Mouse (Mus musculus) embryonic facial prominence, embryonic 12.5 days (tissue): ENCODE data around the gene Msl1. TPM values are rescaled to one million over a fixed set of nuclear protein-coding genes. Genes with fewer than 3 reads are reported as not detected.
"Not testable (repeated sequence)": the region's sequence is repeated elsewhere in the genome, so short reads cannot be mapped to it uniquely, and the experiment has no call there.

Experiments used
- ATAC-seq: fragments of 200-750 bp; cut with Nextera tagmentation; 2 replicates; pipeline ENCODE4 v1.8.0; 2017; ENCODE audit not compliant: insufficient number of reproducible peaks, insufficient read depth, low FRiP score, low TSS enrichment
- H3K27ac ChIP-seq: fragments of 300-500 bp; sonication (generic); 2 replicates; pipeline ENCODE4 v1.5.1; 2016; ENCODE audit warnings: mild to moderate bottlenecking
- H3K27me3 ChIP-seq: fragments of 300-500 bp; sonication (generic); 2 replicates; pipeline ENCODE4 v1.6.1; 2016; ENCODE audit warnings: mild to moderate bottlenecking, moderate library complexity
- H3K36me3 ChIP-seq: fragments of 300-500 bp; sonication (generic); 2 replicates; pipeline ENCODE4 v1.6.1; 2016; ENCODE audit warnings: mild to moderate bottlenecking
- H3K4me1 ChIP-seq: fragments of 300-500 bp; sonication (generic); 2 replicates; pipeline ENCODE4 v1.6.1; 2016
- H3K4me2 ChIP-seq: fragments of 300-500 bp; sonication (generic); replicated peaks from 2 replicates; pipeline ENCODE4 v1.6.1; 2016; ENCODE audit warnings: mild to moderate bottlenecking, moderate library complexity
- H3K4me3 ChIP-seq: fragments of 300-500 bp; sonication (generic); 2 replicates; pipeline ENCODE4 v1.5.1; 2016; ENCODE audit warnings: mild to moderate bottlenecking
- H3K9ac ChIP-seq: fragments of 300-500 bp; sonication (generic); 2 replicates; pipeline ENCODE4 v1.6.1; 2016; ENCODE audit warnings: mild to moderate bottlenecking, moderate library complexity
- H3K9me3 ChIP-seq: fragments of 300-500 bp; sonication (generic); 2 replicates; pipeline ENCODE4 v1.6.1; 2016; ENCODE audit warnings: mild to moderate bottlenecking, moderate library complexity
- WGBS: fragments of 180-500 bp; shearing (Covaris S2); methylation state at CpG from one replicate; pipeline ENCODE4 v1.1.7; 2016; 5-methylcytosine and 5-hydroxymethylcytosine counted together
- polyA plus RNA-seq: library from polyadenylated mRNA; unstranded; fragments of >200 nt; fragmentation: Nextera tagmentation; extraction: Ambion mirVana; gene quantifications from 2 replicates; pipeline ENCODE4 v1.2.1, GENCODE M21; 2016

Msl1 gene
- polyA plus RNA-seq, 1 experiment from 2014 or later = 35.6 TPM

DNA sequence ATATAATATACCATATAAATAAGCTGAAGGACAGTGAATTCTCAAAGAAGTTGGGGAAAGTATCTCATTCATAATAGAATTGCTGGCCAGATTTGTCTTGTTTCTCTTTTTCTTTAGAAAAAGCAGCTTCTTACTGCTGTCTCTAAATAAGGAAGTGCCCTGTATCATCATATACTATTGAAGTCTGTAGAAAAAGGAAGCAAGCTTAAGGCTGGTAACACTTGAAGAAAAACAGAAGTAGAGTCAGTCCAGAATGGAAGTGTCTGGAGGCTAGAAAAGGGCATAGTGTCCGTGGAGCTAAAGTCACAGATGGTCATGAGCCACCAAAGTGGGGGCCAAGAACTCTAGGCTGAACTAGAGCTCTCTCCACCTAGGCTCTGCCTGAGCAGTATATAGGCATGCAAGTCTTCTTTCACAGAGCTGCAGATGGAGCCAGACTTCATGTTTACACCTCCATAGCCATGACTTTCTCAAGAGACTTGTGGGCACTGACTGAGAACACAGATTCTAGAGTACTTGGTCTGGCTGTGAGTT lies 21.5 kb downstream of the Msl1 start:
- Histone ChIP-seq H3K4me3 (no peak overlapping the region), H3K36me3 (peaks cover 90% of the 10 kb centered on the region), H3K9me3 (no peaks in the 10 kb centered on the region), H3K27me3 (no peaks in the 10 kb centered on the region), H3K9ac (no peak overlapping the region), H3K4me1 (no peaks in the 10 kb centered on the region), H3K4me2 (no peak overlapping the region), H3K27ac (no peak overlapping the region)
- ATAC-seq = no peak
- 94% methylated on average over 1 of the region's 1 CpGs for WGBS

DNA sequence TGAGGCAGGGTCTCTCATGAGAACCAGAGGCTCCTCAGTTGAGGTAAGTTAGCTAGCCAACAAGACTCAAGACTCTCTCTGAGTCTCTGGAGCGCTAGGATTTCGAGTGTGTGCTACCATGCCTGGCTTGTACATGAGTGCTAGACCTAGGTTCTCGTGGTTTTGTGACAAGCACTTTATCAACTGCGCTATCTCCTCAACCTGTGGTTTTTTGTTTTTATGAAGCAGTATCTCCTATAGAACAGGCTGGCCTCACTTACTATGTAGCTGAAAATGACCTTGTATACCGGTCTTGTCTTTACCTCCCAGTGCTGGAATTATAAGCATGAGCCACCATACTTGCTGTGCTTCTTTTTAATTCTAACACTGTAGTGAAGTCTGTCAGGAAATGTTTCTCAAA lies 25.7 kb downstream of the Msl1 start:
- no peak overlapping the region for H3K27ac ChIP-seq
- WGBS = 94% methylated on average over 5 of the region's 5 CpGs
- H3K4me1 ChIP-seq = no peaks in the 10 kb centered on the region
- no peaks in the 10 kb centered on the region for H3K9me3 ChIP-seq
- H3K36me3 ChIP-seq = peaks cover 95% of the 10 kb centered on the region
- H3K4me2 ChIP-seq = no peak overlapping the region
- H3K27me3 ChIP-seq = no peaks in the 10 kb centered on the region
- no peak overlapping the region for H3K4me3 ChIP-seq
- H3K9ac ChIP-seq = no peak overlapping the region
- no peak for ATAC-seq

DNA sequence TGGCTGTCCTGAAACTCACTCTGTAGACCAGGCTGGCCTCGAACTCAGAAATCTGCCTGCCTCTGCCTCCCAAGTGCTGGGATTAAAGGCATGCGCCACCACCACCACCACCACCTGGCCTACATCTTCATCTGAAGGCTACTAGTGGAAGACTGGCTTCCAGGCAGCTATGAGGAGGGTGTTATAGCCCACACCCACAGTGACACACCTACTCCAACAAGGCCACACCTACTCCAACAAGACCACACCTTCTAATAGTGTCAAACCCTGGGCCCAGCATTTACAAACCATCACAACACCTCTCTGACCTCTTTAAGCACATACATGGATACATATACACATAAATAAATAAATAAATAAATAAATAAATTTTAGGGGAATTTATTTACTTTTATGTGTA lies 30.8 kb downstream of the Msl1 start:
- H3K4me3 ChIP-seq, H3K27me3 ChIP-seq, H3K4me2 ChIP-seq, H3K9ac ChIP-seq, H3K27ac ChIP-seq, H3K9me3 ChIP-seq, H3K4me1 ChIP-seq: not testable (repeated sequence)
- peak; percentile 41; the same call in 1 of the 2 replicates for ATAC-seq
- peaks cover 92% of the 10 kb centered on the region for H3K36me3 ChIP-seq
- WGBS = 94% methylated on average over 2 of the region's 2 CpGs

DNA sequence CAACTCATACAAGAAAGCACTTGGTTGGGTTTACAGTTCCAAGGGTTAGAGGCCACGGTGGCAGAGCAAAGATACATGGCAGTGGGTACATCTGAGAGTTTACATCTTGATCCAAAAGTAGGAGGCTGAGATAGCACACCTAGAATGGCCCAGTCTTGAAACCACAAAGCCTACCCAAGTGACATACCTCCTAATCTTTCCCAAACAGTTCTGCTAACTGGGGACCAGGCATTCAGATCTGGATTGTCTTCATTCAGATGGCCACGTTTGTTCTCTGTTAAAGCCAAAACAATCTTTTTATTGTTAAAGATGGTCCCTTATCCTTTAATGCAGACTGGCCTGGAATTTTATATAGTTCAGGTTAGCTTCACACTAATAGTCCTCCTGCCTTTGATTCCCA lies 32.6 kb downstream of the Msl1 start:
- Histone ChIP-seq H3K4me1 (no peaks in the 10 kb centered on the region), H3K9me3 (no peaks in the 10 kb centered on the region), H3K36me3 (peaks cover 92% of the 10 kb centered on the region), H3K27ac (no peak overlapping the region), H3K4me3 (no peak overlapping the region), H3K4me2 (no peak overlapping the region), H3K27me3 (no peaks in the 10 kb centered on the region), H3K9ac (no peak overlapping the region)
- WGBS = 88% methylated on average over 2 of the region's 2 CpGs
- ATAC-seq = no peak

DNA sequence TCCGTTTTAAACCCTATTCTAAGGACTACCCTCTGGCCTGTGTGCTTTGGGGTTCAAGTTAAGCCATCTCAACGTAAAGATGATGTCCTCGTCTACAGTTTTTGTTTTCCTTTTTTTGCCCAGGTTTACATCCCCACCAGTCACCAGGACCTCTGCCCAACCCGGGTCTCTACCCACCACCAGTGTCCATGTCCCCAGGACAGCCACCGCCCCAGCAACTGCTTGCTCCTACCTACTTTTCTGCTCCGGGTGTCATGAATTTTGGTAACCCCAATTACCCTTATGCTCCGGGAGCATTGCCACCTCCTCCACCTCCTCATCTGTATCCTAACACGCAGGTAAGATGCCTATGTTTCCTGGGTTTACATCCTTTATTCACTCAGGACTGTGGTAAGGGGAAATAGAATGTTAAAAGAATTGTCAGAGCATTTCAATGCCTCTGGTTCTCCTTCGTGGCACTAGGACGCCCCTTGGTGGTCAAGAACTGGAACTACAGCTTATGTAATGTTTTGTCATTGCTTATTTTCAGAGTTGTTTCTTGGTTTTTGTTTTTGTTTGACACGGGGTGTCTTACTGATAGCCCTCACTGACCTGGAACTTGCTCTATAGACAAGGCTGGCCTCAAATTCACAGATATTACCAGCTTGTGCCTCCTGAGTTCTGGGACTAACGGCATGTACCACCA lies 33.9 kb downstream of the Msl1 start:
- Histone ChIP-seq H3K9ac (no peak overlapping the region), H3K27me3 (no peaks in the 10 kb centered on the region), H3K4me2 (no peak overlapping the region), H3K4me3 (no peak overlapping the region), H3K9me3 (no peaks in the 10 kb centered on the region), H3K36me3 (peaks cover 91% of the 10 kb centered on the region), H3K27ac (no peak overlapping the region), H3K4me1 (no peaks in the 10 kb centered on the region)
- no peak for ATAC-seq
- WGBS = 74% methylated on average over 12 of the region's 12 CpGs

DNA sequence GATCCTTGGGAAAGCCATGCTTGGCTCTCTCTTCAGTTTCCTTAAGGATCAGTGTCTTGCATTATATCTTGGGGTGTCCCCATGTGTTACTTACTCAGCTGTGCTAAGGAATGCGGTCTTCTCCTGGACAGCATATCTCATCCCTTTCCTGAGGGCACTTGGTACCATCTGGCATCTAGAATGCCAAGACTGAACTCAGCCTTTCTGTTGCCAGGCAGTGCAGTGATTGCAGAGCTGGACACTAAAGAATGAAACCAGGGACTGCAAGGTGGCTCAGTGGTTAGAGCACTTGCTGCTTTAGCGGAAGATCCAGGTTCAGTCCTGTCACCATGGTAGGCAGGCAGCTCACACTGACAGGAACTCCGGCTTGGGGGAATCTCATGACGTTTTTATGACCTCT lies 34.6 kb downstream of the Msl1 start:
- WGBS = 78% methylated on average over 4 of the region's 4 CpGs
- Histone ChIP-seq H3K4me3 (no peak overlapping the region), H3K27me3 (no peaks in the 10 kb centered on the region), H3K9ac (no peak overlapping the region), H3K4me2 (no peak overlapping the region), H3K27ac (no peak overlapping the region), H3K9me3 (no peaks in the 10 kb centered on the region), H3K36me3 (peaks cover 89% of the 10 kb centered on the region), H3K4me1 (no peaks in the 10 kb centered on the region)
- no peak for ATAC-seq

DNA sequence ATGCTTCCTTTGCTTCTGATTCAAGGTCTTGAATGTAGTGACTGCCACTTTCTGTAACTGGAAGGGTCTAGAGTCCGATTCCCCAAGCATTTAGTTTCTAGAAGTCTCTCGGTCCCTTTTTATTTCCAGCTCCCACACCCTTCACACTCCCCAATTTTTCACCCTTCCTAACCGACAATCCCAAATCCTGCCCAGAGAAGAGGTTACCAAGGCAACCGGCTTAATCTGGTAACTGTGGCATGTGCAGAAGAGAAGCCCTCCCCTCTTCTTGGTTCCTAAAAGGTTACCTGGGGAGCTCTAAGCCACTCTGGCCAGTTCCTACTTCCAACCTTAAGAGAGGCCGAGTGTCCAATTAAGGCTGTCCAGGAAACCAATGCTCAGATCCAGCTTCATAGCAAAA lies 40.0 kb downstream of the Msl1 start:
- ATAC-seq = no peak
- Histone ChIP-seq H3K4me1 (peaks cover 14% of the 10 kb centered on the region; the same call in 1 of the 2 replicates), H3K4me2 (no peak overlapping the region), H3K27ac (no peak overlapping the region), H3K9ac (no peak overlapping the region), H3K36me3 (peaks cover 40% of the 10 kb centered on the region), H3K9me3 (no peaks in the 10 kb centered on the region), H3K4me3 (no peak overlapping the region), H3K27me3 (peaks cover 32% of the 10 kb centered on the region)
- 45% methylated on average over 5 of the region's 5 CpGs for WGBS

DNA sequence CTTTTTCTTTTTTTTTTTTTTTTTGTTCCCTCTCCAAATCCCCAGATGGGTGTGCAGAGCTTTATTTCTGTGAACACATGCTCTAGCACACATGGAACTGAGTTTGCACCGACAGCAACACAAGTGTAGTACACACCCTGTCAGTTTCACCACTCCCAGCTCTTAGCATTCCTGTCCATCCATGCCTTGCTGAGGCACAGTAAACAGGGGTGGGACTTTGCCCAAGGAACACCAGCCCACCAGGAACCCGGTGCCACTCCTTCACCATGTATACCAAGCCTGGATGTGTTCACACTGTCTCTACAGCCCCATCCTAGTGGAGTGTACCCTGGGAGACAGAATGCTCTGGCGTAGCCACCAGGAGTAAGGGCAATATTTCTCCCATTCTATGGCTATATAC lies 40.4 kb downstream of the Msl1 start:
- 65% methylated on average over 3 of the region's 3 CpGs for WGBS
- Histone ChIP-seq H3K4me2 (no peak overlapping the region), H3K9me3 (no peaks in the 10 kb centered on the region), H3K4me1 (peaks cover 14% of the 10 kb centered on the region; the same call in 1 of the 2 replicates), H3K9ac (no peak overlapping the region), H3K27me3 (peaks cover 32% of the 10 kb centered on the region), H3K36me3 (peaks cover 36% of the 10 kb centered on the region), H3K27ac (no peak overlapping the region), H3K4me3 (no peak overlapping the region)
- no peak for ATAC-seq

DNA sequence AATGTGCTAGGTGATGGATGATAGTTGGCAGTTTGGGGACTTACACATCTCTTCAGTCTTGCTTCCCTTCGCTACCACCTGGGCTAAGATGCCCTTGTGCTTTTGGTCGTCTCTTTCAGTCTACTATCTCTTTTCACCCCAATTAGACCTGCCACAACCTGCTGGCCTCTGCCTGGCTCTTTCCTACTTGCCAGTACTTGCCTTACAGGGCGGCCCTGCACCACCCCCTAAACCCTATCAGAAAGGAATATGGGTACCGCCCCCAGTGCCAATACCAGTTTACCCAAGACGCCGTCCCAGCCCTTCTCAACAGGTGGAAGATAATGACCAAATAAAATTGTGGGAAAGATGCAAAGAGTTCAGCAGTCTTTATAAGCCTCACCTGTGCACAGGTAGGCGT lies 40.8 kb downstream of the Msl1 start:
- Histone ChIP-seq H3K4me1 (peaks cover 14% of the 10 kb centered on the region; the same call in 1 of the 2 replicates), H3K9me3 (no peaks in the 10 kb centered on the region), H3K27me3 (peaks cover 32% of the 10 kb centered on the region), H3K36me3 (peaks cover 34% of the 10 kb centered on the region), H3K4me3 (peak overlapping the region; percentile 70), H3K4me2 (peak overlapping the region; percentile 99), H3K9ac (peak overlapping the region; percentile 71; the same call in 1 of the 2 replicates), H3K27ac (no peak overlapping the region)
- ATAC-seq = no peak
- 32% methylated on average over 7 of the region's 7 CpGs for WGBS

DNA sequence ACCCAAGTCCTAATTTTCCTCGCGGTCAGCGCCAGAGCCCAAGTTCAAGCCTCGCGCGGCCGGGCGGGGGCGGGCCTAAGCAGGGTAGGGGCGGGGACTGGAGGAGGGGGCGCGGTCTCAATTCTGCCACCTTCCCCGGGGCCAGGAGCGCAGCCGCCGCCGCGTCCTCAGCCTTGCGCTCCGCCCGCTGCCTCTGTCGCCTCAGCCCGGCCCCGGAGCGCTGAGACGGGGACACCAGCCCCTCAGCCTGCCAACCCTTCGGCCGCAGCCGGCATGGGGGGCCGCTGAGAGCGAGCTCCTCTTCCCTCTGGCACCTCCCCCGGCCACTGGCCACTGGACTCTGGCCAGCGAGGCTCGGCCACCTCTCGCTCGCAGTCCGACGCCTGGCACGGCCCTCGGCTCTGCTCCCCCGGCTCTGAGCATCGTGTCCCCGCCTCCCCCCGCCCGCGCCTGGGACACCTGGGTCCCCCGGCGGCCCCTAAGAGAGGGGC lies 41.4 kb downstream of the Msl1 start, which contains the start of gene Rapgefl1:
Rapgefl1 (plus strand) TSS at position 135 of the 491 bp plus-strand sequence.
- H3K36me3 ChIP-seq = peaks cover 29% of the 10 kb centered on the region
- no peaks in the 10 kb centered on the region for H3K9me3 ChIP-seq
- peak within 1 kb of the TSS; percentile 71 for H3K9ac ChIP-seq
- H3K4me3 ChIP-seq = peak within 1 kb of the TSS; percentile 70
- H3K4me1 ChIP-seq = peaks cover 14% of the 10 kb centered on the region; the same call in 1 of the 2 replicates
- peak; percentile 82 for ATAC-seq
- WGBS = 1% methylated on average over 44 of the region's 48 CpGs
- no peak within 1 kb of the TSS for H3K27ac ChIP-seq
- peak within 1 kb of the TSS; percentile 99 for H3K4me2 ChIP-seq
- H3K27me3 ChIP-seq = peaks cover 32% of the 10 kb centered on the region

DNA sequence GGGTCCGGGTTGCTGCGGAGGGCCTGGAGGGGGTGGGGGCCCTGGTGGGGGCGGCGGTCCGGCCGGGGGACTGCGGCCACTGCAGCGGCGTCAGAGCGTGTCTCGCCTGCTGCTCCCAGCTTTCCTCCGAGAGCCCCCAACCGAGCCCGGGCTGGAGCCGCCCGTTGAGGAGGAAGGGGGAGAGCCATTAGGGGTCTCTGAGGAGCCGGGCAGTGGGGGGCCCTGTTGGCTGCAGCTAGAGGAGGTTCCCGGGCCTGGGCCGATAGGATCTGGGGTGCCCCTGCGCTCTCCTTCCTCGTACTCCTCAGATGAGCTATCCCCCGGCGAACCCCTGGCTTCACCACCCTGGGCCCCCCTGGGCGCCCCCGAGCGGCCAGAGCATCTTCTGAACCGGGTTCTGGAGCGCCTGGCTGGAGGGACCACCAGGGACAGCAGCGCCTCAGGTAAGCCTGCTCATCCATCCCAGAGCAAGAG lies 42.0 kb downstream of the Msl1 start:
- Histone ChIP-seq H3K9ac (peak overlapping the region; percentile 71), H3K4me2 (peak overlapping the region; percentile 99), H3K9me3 (no peaks in the 10 kb centered on the region), H3K27me3 (peaks cover 32% of the 10 kb centered on the region), H3K36me3 (peaks cover 23% of the 10 kb centered on the region), H3K27ac (no peak overlapping the region), H3K4me1 (peaks cover 14% of the 10 kb centered on the region; the same call in 1 of the 2 replicates), H3K4me3 (peak overlapping the region; percentile 70)
- ATAC-seq = peak; percentile 8; the same call in 1 of the 2 replicates
- WGBS = under 1% methylated on average over 23 of the region's 29 CpGs

DNA sequence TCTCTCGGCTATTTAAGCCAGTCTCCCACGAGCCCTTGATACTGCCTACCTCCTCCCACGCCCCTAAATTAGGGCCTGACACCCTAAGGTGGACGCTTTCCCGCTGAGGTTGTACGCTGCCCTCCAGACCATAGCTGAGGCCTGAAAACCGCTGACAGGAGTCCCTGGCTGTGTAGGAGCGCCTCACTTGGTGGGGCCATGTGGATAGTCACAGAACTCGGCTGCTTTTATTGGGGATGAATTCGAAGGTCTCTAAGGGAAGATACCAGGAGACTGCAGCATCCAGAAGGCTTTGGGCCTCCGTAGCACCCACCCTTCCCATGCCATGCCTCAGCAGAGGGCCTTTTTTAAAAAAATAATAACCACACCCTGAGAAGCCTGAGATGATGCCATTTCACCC lies 42.6 kb downstream of the Msl1 start:
- Histone ChIP-seq H3K4me3 (peak overlapping the region; percentile 70; the same call in 1 of the 2 replicates), H3K36me3 (peaks cover 16% of the 10 kb centered on the region), H3K9ac (no peak overlapping the region), H3K4me1 (peaks cover 14% of the 10 kb centered on the region; the same call in 1 of the 2 replicates), H3K9me3 (no peaks in the 10 kb centered on the region), H3K27me3 (peaks cover 32% of the 10 kb centered on the region), H3K4me2 (peak overlapping the region; percentile 99), H3K27ac (no peak overlapping the region)
- WGBS = 49% methylated on average over 11 of the region's 11 CpGs
- no peak for ATAC-seq
